Mouse (Mus musculus): ENCODE data around the gene Cabp7. TPM values are rescaled to one million over a fixed set of nuclear protein-coding genes. Genes with fewer than 3 reads are reported as not detected.

Gene Cabp7
- total and polyA plus RNA-seq, 2 experiments: not detected

DNA sequence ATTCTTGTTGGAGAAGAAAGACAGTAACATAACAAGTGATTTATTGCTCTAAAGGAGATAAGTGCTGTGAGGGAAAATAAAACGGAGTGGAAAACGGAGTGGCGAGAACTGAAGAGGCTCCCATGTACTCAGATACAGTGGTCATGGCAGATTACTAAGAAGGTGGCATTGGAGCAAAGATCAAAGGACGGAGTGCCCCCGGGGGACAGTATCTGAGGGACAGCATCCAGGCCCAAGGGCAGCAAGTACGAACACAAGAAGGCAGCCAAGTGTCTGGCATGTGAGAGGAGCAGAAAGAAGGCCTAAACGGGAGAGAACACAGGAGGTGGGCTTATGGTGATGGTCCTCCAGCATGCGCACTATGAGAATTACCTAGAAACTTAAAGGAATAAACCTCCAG lies 24.9 kb downstream of the Cabp7 start:
- Histone ChIP-seq H3K9ac (ENCODE audit: low read depth, low read length) (no peak overlapping the region), H3K79me2 (ENCODE audit: control insufficient read depth, insufficient read depth, low read length) (no peaks in the 10 kb centered on the region), H3K27ac (replicated peaks; ENCODE audit: insufficient read depth, low read depth, low read length) (no peak overlapping the region), H3K4me3 (ENCODE audit: insufficient read depth, low read depth, low read length) (no peak overlapping the region), H3K4me1 (ENCODE audit: control insufficient read depth, insufficient read depth, low read length) (no peaks in the 10 kb centered on the region), H3K27me3 (ENCODE audit: control insufficient read depth, insufficient read depth, low read length) (no peaks in the 10 kb centered on the region), H3K36me3 (ENCODE audit: control insufficient read depth, insufficient read depth, low read length) (no peaks in the 10 kb centered on the region)
- DNase-seq (ENCODE audit: extremely low read depth, low read depth, low spot score): no peak
- 92% methylated on average over 8 of the region's 8 CpGs for WGBS
- TF ChIP-seq CTCF (IDR thresholded peaks at IDR 0.05; ENCODE audit: low read depth, low read length) (no peak), POLR2A (IDR thresholded peaks at IDR 0.05; ENCODE audit: extremely low read depth, insufficient read depth, low read length) (no peak)

DNA sequence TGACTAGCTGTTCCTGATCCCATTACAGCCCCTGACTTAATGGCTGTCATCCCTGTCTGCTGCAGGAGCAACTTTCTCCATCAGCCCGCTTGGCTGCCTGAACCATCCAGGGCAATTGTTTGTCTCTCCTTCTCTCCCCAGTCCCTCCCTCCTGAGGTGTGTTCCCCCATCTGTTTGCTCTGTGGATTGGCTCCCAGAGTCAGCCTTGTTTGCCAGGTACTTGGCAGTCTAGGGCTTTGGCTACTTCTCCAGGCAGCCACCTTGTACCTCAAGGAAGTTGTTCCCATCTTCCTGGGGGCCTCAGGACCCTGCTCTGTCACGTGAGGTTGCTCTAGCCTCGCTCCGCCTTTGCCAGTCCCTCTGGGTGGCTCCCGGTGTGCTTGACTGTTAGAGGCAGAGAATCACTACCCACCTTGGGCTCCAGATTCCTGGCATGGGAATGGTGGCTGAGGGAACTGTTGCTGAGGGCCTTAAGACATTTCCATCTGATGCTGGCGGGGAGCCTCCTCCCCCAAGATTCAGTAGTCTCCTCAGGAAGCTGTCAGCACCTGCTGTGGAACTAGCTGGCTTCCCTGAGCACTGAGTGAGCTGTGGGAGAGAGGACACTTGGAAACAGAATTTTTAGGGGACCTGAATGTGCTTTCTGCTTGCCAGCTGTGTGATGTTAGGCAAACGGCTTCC lies 25.5 kb downstream of the Cabp7 start:
- no peak overlapping the region for H3K9ac ChIP-seq (ENCODE audit: low read depth, low read length)
- H3K79me2 ChIP-seq (ENCODE audit: control insufficient read depth, insufficient read depth, low read length): no peaks in the 10 kb centered on the region
- no peaks in the 10 kb centered on the region for H3K4me1 ChIP-seq (ENCODE audit: control insufficient read depth, insufficient read depth, low read length)
- 73% methylated on average over 7 of the region's 7 CpGs for WGBS
- TF ChIP-seq POLR2A (IDR thresholded peaks at IDR 0.05; ENCODE audit: extremely low read depth, insufficient read depth, low read length): no peak
- no peak for TF ChIP-seq CTCF (IDR thresholded peaks at IDR 0.05; ENCODE audit: low read depth, low read length)
- H3K4me3 ChIP-seq (ENCODE audit: insufficient read depth, low read depth, low read length): no peak overlapping the region
- no peak for DNase-seq (ENCODE audit: extremely low read depth, low read depth, low spot score)
- H3K36me3 ChIP-seq (ENCODE audit: control insufficient read depth, insufficient read depth, low read length): no peaks in the 10 kb centered on the region
- no peak overlapping the region for H3K27ac ChIP-seq (replicated peaks; ENCODE audit: insufficient read depth, low read depth, low read length)
- H3K27me3 ChIP-seq (ENCODE audit: control insufficient read depth, insufficient read depth, low read length): no peaks in the 10 kb centered on the region

DNA sequence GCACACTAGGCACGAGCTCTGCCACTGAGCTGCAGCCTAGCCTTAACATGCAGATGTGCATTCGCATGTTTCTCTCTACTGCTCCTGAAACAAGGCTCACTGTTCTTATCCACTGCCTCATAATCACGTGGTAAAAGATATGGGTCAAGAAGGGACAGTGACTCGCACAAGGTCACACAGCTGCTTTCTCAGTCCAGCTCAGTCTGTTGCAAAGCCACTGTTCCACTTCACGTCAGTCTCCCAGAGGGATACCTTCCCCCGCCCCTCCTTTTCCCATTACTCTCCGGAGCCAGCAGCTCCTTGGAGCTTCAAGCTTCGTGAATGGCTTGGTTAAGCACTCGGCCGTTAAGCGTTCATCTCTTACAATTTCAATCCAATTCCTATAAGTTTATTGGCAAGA lies 26.2 kb downstream of the Cabp7 start:
- no peak overlapping the region for H3K4me3 ChIP-seq (ENCODE audit: insufficient read depth, low read depth, low read length)
- WGBS: 83% methylated on average over 11 of the region's 11 CpGs
- no peak overlapping the region for H3K9ac ChIP-seq (ENCODE audit: low read depth, low read length)
- TF ChIP-seq POLR2A (IDR thresholded peaks at IDR 0.05; ENCODE audit: extremely low read depth, insufficient read depth, low read length): no peak
- TF ChIP-seq CTCF (IDR thresholded peaks at IDR 0.05; ENCODE audit: low read depth, low read length): no peak
- H3K27ac ChIP-seq (replicated peaks; ENCODE audit: insufficient read depth, low read depth, low read length): no peak overlapping the region
- H3K36me3 ChIP-seq (ENCODE audit: control insufficient read depth, insufficient read depth, low read length): no peaks in the 10 kb centered on the region
- H3K4me1 ChIP-seq (ENCODE audit: control insufficient read depth, insufficient read depth, low read length): no peaks in the 10 kb centered on the region
- H3K27me3 ChIP-seq (ENCODE audit: control insufficient read depth, insufficient read depth, low read length): no peaks in the 10 kb centered on the region
- no peaks in the 10 kb centered on the region for H3K79me2 ChIP-seq (ENCODE audit: control insufficient read depth, insufficient read depth, low read length)
- no peak for DNase-seq (ENCODE audit: extremely low read depth, low read depth, low spot score)

DNA sequence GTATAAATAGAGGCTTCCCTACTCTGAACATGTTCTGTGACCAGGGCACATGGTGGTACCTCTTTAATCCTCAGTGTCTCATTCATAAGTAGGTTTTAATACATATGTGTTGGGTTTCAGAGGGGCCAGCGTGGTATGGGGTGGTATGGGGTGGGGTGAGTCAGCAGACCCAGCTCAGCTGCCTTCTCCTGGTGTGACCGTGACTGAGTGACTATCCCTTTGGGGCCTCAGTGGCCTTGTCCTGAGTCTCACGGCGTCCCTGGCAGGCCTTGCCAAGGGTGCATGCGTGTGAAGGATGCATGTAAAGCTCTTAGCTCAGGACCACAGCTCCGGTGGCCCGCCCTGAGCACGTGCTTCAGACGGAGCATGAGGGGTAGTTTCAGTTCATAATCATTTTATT lies 26.6 kb downstream of the Cabp7 start:
- no peaks in the 10 kb centered on the region for H3K36me3 ChIP-seq (ENCODE audit: control insufficient read depth, insufficient read depth, low read length)
- no peaks in the 10 kb centered on the region for H3K27me3 ChIP-seq (ENCODE audit: control insufficient read depth, insufficient read depth, low read length)
- no peak overlapping the region for H3K27ac ChIP-seq (replicated peaks; ENCODE audit: insufficient read depth, low read depth, low read length)
- no peaks in the 10 kb centered on the region for H3K4me1 ChIP-seq (ENCODE audit: control insufficient read depth, insufficient read depth, low read length)
- H3K79me2 ChIP-seq (ENCODE audit: control insufficient read depth, insufficient read depth, low read length): no peaks in the 10 kb centered on the region
- WGBS: 93% methylated on average over 9 of the region's 9 CpGs
- DNase-seq (ENCODE audit: extremely low read depth, low read depth, low spot score): no peak
- TF ChIP-seq POLR2A (IDR thresholded peaks at IDR 0.05; ENCODE audit: extremely low read depth, insufficient read depth, low read length) (no peak), CTCF (IDR thresholded peaks at IDR 0.05; ENCODE audit: low read depth, low read length) (no peak)
- H3K9ac ChIP-seq (ENCODE audit: low read depth, low read length): no peak overlapping the region
- no peak overlapping the region for H3K4me3 ChIP-seq (ENCODE audit: insufficient read depth, low read depth, low read length)

DNA sequence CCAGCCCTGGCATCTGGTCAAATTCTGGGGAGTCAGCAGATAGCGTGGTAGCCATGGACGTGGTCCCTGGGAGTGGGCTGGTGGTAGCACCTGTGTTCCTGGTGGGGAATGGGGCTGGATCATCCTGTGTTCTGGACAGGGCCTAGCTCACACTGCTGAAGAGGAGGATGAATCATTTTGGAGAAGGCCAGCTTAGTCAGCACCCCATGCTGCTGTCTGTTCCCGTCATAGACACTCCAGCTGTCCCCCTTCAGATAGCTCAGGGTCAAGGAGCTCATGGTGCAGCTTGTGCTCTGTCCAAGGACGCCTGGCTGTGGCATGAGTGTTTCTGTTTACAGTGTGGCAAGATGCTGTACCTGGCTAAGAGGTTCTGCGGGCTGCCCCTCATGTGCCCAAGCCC lies 28.0 kb downstream of the Cabp7 start:
- H3K27me3 ChIP-seq (ENCODE audit: control insufficient read depth, insufficient read depth, low read length): no peaks in the 10 kb centered on the region
- no peak overlapping the region for H3K27ac ChIP-seq (replicated peaks; ENCODE audit: insufficient read depth, low read depth, low read length)
- H3K4me3 ChIP-seq (ENCODE audit: insufficient read depth, low read depth, low read length): no peak overlapping the region
- TF ChIP-seq CTCF (IDR thresholded peaks at IDR 0.05; ENCODE audit: low read depth, low read length): no peak
- TF ChIP-seq POLR2A (IDR thresholded peaks at IDR 0.05; ENCODE audit: extremely low read depth, insufficient read depth, low read length): no peak
- no peaks in the 10 kb centered on the region for H3K4me1 ChIP-seq (ENCODE audit: control insufficient read depth, insufficient read depth, low read length)
- no peak overlapping the region for H3K9ac ChIP-seq (ENCODE audit: low read depth, low read length)
- 83% methylated on average over 5 of the region's 5 CpGs for WGBS
- no peaks in the 10 kb centered on the region for H3K36me3 ChIP-seq (ENCODE audit: control insufficient read depth, insufficient read depth, low read length)
- DNase-seq (ENCODE audit: extremely low read depth, low read depth, low spot score): no peak
- no peaks in the 10 kb centered on the region for H3K79me2 ChIP-seq (ENCODE audit: control insufficient read depth, insufficient read depth, low read length)

DNA sequence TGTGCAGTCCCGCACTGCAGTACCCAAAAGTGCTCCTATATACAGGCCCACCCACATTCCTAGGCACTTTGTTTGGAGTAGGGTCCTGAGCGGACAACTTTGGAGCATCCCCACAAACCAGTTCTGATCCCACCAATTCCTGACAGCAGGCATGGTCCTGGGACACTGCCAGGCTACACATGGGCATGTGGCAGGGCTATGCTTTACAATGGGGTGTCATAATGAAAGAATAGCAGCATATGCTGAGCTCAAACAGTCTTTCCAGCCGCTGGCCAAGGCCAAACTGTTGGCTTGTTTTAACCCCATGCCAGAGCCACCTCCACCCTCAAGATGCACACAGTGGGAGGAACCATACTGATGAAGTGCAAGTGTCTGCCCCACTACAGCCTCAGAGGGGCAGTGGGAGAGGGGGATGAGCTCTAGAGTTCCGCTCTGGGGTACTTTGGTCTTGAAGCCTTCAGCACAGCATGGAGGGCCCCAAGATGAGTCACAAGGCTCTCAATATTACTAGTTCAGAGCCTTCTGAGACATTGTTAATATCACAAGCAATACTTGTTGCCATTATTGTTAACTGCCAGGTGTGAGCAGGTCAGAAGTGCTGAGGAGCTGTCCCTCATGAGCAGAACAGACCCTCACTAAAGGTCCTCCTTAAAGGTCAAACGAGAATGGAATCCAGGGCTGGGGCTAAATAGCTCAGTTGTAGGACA lies 29.9 kb downstream of the Cabp7 start:
- WGBS: 93% methylated on average over 5 of the region's 5 CpGs

More for the DNA sequence above, 29.9 kb downstream of the Cabp7 start:
- no peak overlapping the region for H3K4me3 ChIP-seq (ENCODE audit: insufficient read depth, low read depth, low read length)
- no peak for TF ChIP-seq CTCF (IDR thresholded peaks at IDR 0.05; ENCODE audit: low read depth, low read length)
- TF ChIP-seq POLR2A (IDR thresholded peaks at IDR 0.05; ENCODE audit: extremely low read depth, insufficient read depth, low read length): no peak
- no peaks in the 10 kb centered on the region for H3K36me3 ChIP-seq (ENCODE audit: control insufficient read depth, insufficient read depth, low read length)
- H3K27ac ChIP-seq (replicated peaks; ENCODE audit: insufficient read depth, low read depth, low read length): no peak overlapping the region
- no peaks in the 10 kb centered on the region for H3K79me2 ChIP-seq (ENCODE audit: control insufficient read depth, insufficient read depth, low read length)
- DNase-seq (ENCODE audit: extremely low read depth, low read depth, low spot score): no peak
- H3K4me1 ChIP-seq (ENCODE audit: control insufficient read depth, insufficient read depth, low read length): no peaks in the 10 kb centered on the region
- no peaks in the 10 kb centered on the region for H3K27me3 ChIP-seq (ENCODE audit: control insufficient read depth, insufficient read depth, low read length)
- H3K9ac ChIP-seq (ENCODE audit: low read depth, low read length): no peak overlapping the region

Measured in liver, adult 2 months (tissue).